ENCODE assay signal across 8 mouse cellular contexts in the genomic region with DNA sequence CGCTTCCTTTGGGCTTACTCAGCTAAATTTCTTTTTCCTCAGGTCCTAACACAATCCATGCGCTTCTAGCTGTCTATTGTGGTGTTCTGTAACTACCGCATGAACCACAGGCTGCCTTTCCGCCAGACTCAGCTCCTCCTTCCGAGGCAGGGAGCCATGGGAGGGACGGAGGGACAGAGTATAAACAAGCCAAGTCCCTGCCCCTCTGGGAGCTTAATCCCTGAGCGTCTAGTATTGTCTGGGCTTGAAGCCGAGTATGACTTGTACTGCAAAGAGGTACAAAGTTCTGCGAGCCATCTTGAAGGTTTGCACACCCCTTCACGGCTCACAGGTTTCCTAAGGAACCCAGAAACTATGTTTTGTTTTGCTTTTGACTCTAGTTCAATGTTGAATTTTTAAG. TPM values are rescaled to one million over a fixed set of nuclear protein-coding genes. Genes with fewer than 3 reads are reported as not detected.
DNase-seq lines count a peak whose midpoint lies in the region; ATAC-seq lines count a peak whose summit lies in the region.

No protein-coding gene starts in this region.

- H3K4me2 ChIP-seq in neural tube, embryonic 11.5 days (ENCODE audit: low read depth): peak overlapping the region; percentile 85
- H3K4me2 ChIP-seq in embryonic facial prominence, embryonic 13.5 days: peak overlapping the region; percentile 84
- peak overlapping the region; percentile 81 for H3K4me2 ChIP-seq in limb, embryonic 11.5 days (ENCODE audit: low read depth, severe bottlenecking)
- peak overlapping the region; percentile 82 for H3K4me2 ChIP-seq in midbrain, embryonic 14.5 days (ENCODE audit: low read length)

- H3K36me3 ChIP-seq in neural tube, embryonic 11.5 days (ENCODE audit: control insufficient read depth, insufficient read depth, low read length): no peaks in the 10 kb centered on the region; the same call in 1 of the 2 replicates
- H3K36me3 ChIP-seq in embryonic facial prominence, embryonic 13.5 days: peaks cover 4% of the 10 kb centered on the region
- H3K36me3 ChIP-seq in limb, embryonic 11.5 days (ENCODE audit: control insufficient read depth, insufficient read depth, low read length): no peaks in the 10 kb centered on the region
- peaks cover 3% of the 10 kb centered on the region for H3K36me3 ChIP-seq in midbrain, embryonic 14.5 days (ENCODE audit: control insufficient read depth, insufficient read depth, low read length)
- no peaks in the 10 kb centered on the region for H3K36me3 ChIP-seq in splenic B cell, adult 2 months (ENCODE audit: control insufficient read depth, insufficient read depth, low read length, poor library complexity, severe bottlenecking)

- ATAC-seq in neural tube, embryonic 11.5 days (ENCODE audit: insufficient read depth, low FRiP score, low TSS enrichment): no peak
- no peak for ATAC-seq in embryonic facial prominence, embryonic 13.5 days (ENCODE audit: insufficient number of reproducible peaks, insufficient read depth, low FRiP score, low TSS enrichment, low read depth)
- no peak for ATAC-seq in limb, embryonic 11.5 days (ENCODE audit: insufficient number of reproducible peaks, low FRiP score, low TSS enrichment, low read depth)
- ATAC-seq in midbrain, embryonic 14.5 days (ENCODE audit: low FRiP score, low TSS enrichment): no peak

- H3K27me3 ChIP-seq in neural tube, embryonic 11.5 days (ENCODE audit: control insufficient read depth, insufficient read depth, low read length): no peaks in the 10 kb centered on the region
- no peaks in the 10 kb centered on the region for H3K27me3 ChIP-seq in embryonic facial prominence, embryonic 13.5 days
- H3K27me3 ChIP-seq in limb, embryonic 11.5 days (ENCODE audit: control insufficient read depth, insufficient read depth, low read length): no peaks in the 10 kb centered on the region
- no peaks in the 10 kb centered on the region for H3K27me3 ChIP-seq in midbrain, embryonic 14.5 days (ENCODE audit: control insufficient read depth, insufficient read depth, low read length)
- H3K27me3 ChIP-seq in splenic B cell, adult 2 months (ENCODE audit: control insufficient read depth, insufficient read depth, low read length, poor library complexity, severe bottlenecking): no peaks in the 10 kb centered on the region

- peak overlapping the region; percentile 39 for H3K9ac ChIP-seq in neural tube, embryonic 11.5 days (ENCODE audit: low read length)
- peak overlapping the region; percentile 72 for H3K9ac ChIP-seq in embryonic facial prominence, embryonic 13.5 days
- H3K9ac ChIP-seq in limb, embryonic 11.5 days (ENCODE audit: low read length): peak overlapping the region; percentile 38
- H3K9ac ChIP-seq in midbrain, embryonic 14.5 days (replicated peaks; ENCODE audit: low read length): peak overlapping the region; percentile 43

- H3K27ac ChIP-seq in neural tube, embryonic 11.5 days (ENCODE audit: low read depth, low read length): no peak overlapping the region
- H3K27ac ChIP-seq in embryonic facial prominence, embryonic 13.5 days: peak overlapping the region; percentile 95
- H3K27ac ChIP-seq in limb, embryonic 11.5 days (replicated peaks; ENCODE audit: low read depth, low read length): peak overlapping the region; percentile 8; the same call in 1 of the 2 replicates
- peak overlapping the region; percentile 84 for H3K27ac ChIP-seq in midbrain, embryonic 14.5 days (replicated peaks; ENCODE audit: low read depth, low read length)

- H3K4me3 ChIP-seq in neural tube, embryonic 11.5 days (ENCODE audit: low read depth, low read length): peak overlapping the region; percentile 70
- peak overlapping the region; percentile 74 for H3K4me3 ChIP-seq in embryonic facial prominence, embryonic 13.5 days
- peak overlapping the region; percentile 75 for H3K4me3 ChIP-seq in limb, embryonic 11.5 days (ENCODE audit: low read depth, low read length)
- peak overlapping the region; percentile 75 for H3K4me3 ChIP-seq in midbrain, embryonic 14.5 days (replicated peaks; ENCODE audit: low read depth, low read length)

- H3K4me1 ChIP-seq in neural tube, embryonic 11.5 days (ENCODE audit: control insufficient read depth, insufficient read depth, low read length): peaks cover 13% of the 10 kb centered on the region
- H3K4me1 ChIP-seq in embryonic facial prominence, embryonic 13.5 days: peaks cover 59% of the 10 kb centered on the region
- 0 out of 2 replicates have a peak, but pooled peaks cover 6% of the 10 kb centered on the region for H3K4me1 ChIP-seq in limb, embryonic 11.5 days (ENCODE audit: control insufficient read depth, insufficient read depth, low read length)
- H3K4me1 ChIP-seq in midbrain, embryonic 14.5 days (ENCODE audit: control insufficient read depth, insufficient read depth, low read length): peaks cover 23% of the 10 kb centered on the region

- DNase-seq in neural tube, embryonic 11.5 days (ENCODE audit: low spot score): peak; percentile 57
- no peak for DNase-seq in neural tube, embryonic 10.5 days (ENCODE audit: extremely low spot score, low spot score)
- peak; percentile 97 for DNase-seq in heart, adult 8-10 months (ENCODE audit: low spot score)
- peak; percentile 96 to 97 for DNase-seq in kidney, adult 8-10 months
- DNase-seq in limb, embryonic 11.5 days (ENCODE audit: low spot score): peak; percentile 58
- peak; percentile 83 for DNase-seq in midbrain, embryonic 14.5 days
- DNase-seq in splenic B cell, adult 2 months (ENCODE audit: low read depth, low spot score): peak; percentile 56

- H3K9me3 ChIP-seq in neural tube, embryonic 11.5 days (ENCODE audit: control insufficient read depth, low read length): no peaks in the 10 kb centered on the region
- no peaks in the 10 kb centered on the region for H3K9me3 ChIP-seq in embryonic facial prominence, embryonic 13.5 days
- H3K9me3 ChIP-seq in limb, embryonic 11.5 days (ENCODE audit: control insufficient read depth, low read length): no peaks in the 10 kb centered on the region
- no peaks in the 10 kb centered on the region for H3K9me3 ChIP-seq in midbrain, embryonic 14.5 days (ENCODE audit: control insufficient read depth, low read length)

- under 1% methylated on average over 10 of the region's 10 CpGs for WGBS in neural tube, embryonic 11.5 days
- 1% methylated on average over 10 of the region's 10 CpGs for WGBS in embryonic facial prominence, embryonic 13.5 days
- WGBS in limb, embryonic 11.5 days: 1% methylated on average over 10 of the region's 10 CpGs
- WGBS in midbrain, embryonic 14.5 days: 1% methylated on average over 10 of the region's 10 CpGs

RNA-seq across cellular contexts. Expression of a gene that starts 7.9 kb away (rescaled TPM):
- polyA plus RNA-seq in neural tube, embryonic 11.5 days (2014; fragmentation: Nextera tagmentation; extraction: Ambion mirVana): 13.7 and 14.1 TPM in 2 replicates
- polyA plus RNA-seq in embryonic facial prominence, embryonic 13.5 days (2015; fragmentation: Nextera tagmentation; extraction: Ambion mirVana): 29.4 and 30.3 TPM in 2 replicates
- total RNA-seq in heart, adult 8-10 months (2022): 100 to 1,000 TPM; 125 to 157 (median 155) TPM
- 13.7 and 14.6 TPM in 2 replicates for polyA plus RNA-seq in limb, embryonic 11.5 days (2014; fragmentation: Nextera tagmentation; extraction: Ambion mirVana)
- polyA plus RNA-seq in midbrain, embryonic 14.5 days (2014; fragmentation: Nextera tagmentation; extraction: Ambion mirVana): 12.9 and 19.6 TPM in 2 replicates

RNA-seq across cellular contexts. Expression of a gene that starts 48.4 kb away (rescaled TPM):
- polyA plus RNA-seq in neural tube, embryonic 11.5 days (2014; fragmentation: Nextera tagmentation; extraction: Ambion mirVana): 15.8 and 15.9 TPM in 2 replicates
- polyA plus RNA-seq in embryonic facial prominence, embryonic 13.5 days (2015; fragmentation: Nextera tagmentation; extraction: Ambion mirVana): 25.6 and 26.7 TPM in 2 replicates
- total RNA-seq in heart, adult 8-10 months (2022): 100 to 1,000 TPM in 1 of 4 experiments, 10 to 100 TPM in 3; 50.6 to 129 (median 74.7) TPM
- polyA plus RNA-seq in limb, embryonic 11.5 days (2014; fragmentation: Nextera tagmentation; extraction: Ambion mirVana): 16.7 and 16.8 TPM in 2 replicates
- 11.7 and 14.4 TPM in 2 replicates for polyA plus RNA-seq in midbrain, embryonic 14.5 days (2014; fragmentation: Nextera tagmentation; extraction: Ambion mirVana)
